Comparison of ENCODE assay signal across 11 mouse cellular contexts in genomic region chr16:18543151-18543829, GRCm38 (mm10). TPM values are rescaled to one million over a fixed set of nuclear protein-coding genes. Genes with fewer than 3 reads are reported as not detected.
DNase-seq lines count a peak whose midpoint lies in the region; ATAC-seq and TF ChIP-seq lines count a peak whose summit lies in the region.
"Had no signal": no experiment of that assay in that cellular context is flagged by ENCODE, and none has a peak within 500 bp of the region (broad histone marks: within the 10 kb centered on the region; RNA-seq: fewer than 3 reads in every experiment).

No protein-coding gene starts in this region.

- no peak overlapping the region for H3K4me2 ChIP-seq in hindbrain, embryonic 12.5 days (replicated peaks)
- H3K4me2 ChIP-seq in midbrain, embryonic 13.5 days (replicated peaks) = no peak overlapping the region
- no peak overlapping the region for H3K4me2 ChIP-seq in hindbrain, postnatal 0 days (ENCODE audit: low read depth, low read length)

- H3K36me3 ChIP-seq in hindbrain, embryonic 10.5 days = no peaks in the 10 kb centered on the region
- no peaks in the 10 kb centered on the region for H3K36me3 ChIP-seq in hindbrain, embryonic 12.5 days
- no peaks in the 10 kb centered on the region for H3K36me3 ChIP-seq in midbrain, embryonic 13.5 days
- no peaks in the 10 kb centered on the region for H3K36me3 ChIP-seq in midbrain, embryonic 10.5 days
- no peaks in the 10 kb centered on the region for H3K36me3 ChIP-seq in hindbrain, postnatal 0 days (ENCODE audit: insufficient read depth, low read length)

- no peaks in the 10 kb centered on the region for H3K27me3 ChIP-seq in hindbrain, embryonic 10.5 days (ENCODE audit: insufficient read depth, poor library complexity, severe bottlenecking)
- H3K27me3 ChIP-seq in hindbrain, embryonic 12.5 days = no peaks in the 10 kb centered on the region; the same call in 1 of the 2 replicates
- no peaks in the 10 kb centered on the region for H3K27me3 ChIP-seq in midbrain, embryonic 13.5 days
- no peaks in the 10 kb centered on the region for H3K27me3 ChIP-seq in midbrain, embryonic 10.5 days (ENCODE audit: low read depth, poor library complexity, severe bottlenecking)
- H3K27me3 ChIP-seq in hindbrain, postnatal 0 days (ENCODE audit: insufficient read depth, low read length) = no peaks in the 10 kb centered on the region

- no peak for TF ChIP-seq CTCF in hindbrain, postnatal 0 days (IDR thresholded peaks at IDR 0.05; ENCODE audit: low read depth)

- peaks cover 21% of the 10 kb centered on the region; the same call in 1 of the 2 replicates for H3K4me1 ChIP-seq in hindbrain, embryonic 10.5 days (replicated peaks)
- no peaks in the 10 kb centered on the region for H3K4me1 ChIP-seq in hindbrain, embryonic 12.5 days
- no peaks in the 10 kb centered on the region for H3K4me1 ChIP-seq in midbrain, embryonic 13.5 days (replicated peaks)
- peaks cover 7% of the 10 kb centered on the region; the same call in 1 of the 2 replicates for H3K4me1 ChIP-seq in midbrain, embryonic 10.5 days
- H3K4me1 ChIP-seq in hindbrain, postnatal 0 days (ENCODE audit: insufficient read depth, low read length) = 0 out of 2 replicates have a peak, but pooled peaks cover 7% of the 10 kb centered on the region

- no peaks in the 10 kb centered on the region for H3K9me3 ChIP-seq in hindbrain, embryonic 10.5 days
- no peaks in the 10 kb centered on the region for H3K9me3 ChIP-seq in hindbrain, embryonic 12.5 days (replicated peaks)
- no peaks in the 10 kb centered on the region for H3K9me3 ChIP-seq in midbrain, embryonic 13.5 days
- no peaks in the 10 kb centered on the region for H3K9me3 ChIP-seq in midbrain, embryonic 10.5 days (replicated peaks)
- no peaks in the 10 kb centered on the region for H3K9me3 ChIP-seq in hindbrain, postnatal 0 days (ENCODE audit: low read length)

- H3K9ac ChIP-seq in hindbrain, embryonic 12.5 days = no peak overlapping the region
- no peak overlapping the region for H3K9ac ChIP-seq in midbrain, embryonic 13.5 days (replicated peaks)
- no peak overlapping the region for H3K9ac ChIP-seq in hindbrain, postnatal 0 days (replicated peaks; ENCODE audit: low read length)

- peak overlapping the region; percentile 6 for H3K27ac ChIP-seq in hindbrain, embryonic 10.5 days
- H3K27ac ChIP-seq in hindbrain, embryonic 12.5 days = no peak overlapping the region
- H3K27ac ChIP-seq in midbrain, embryonic 13.5 days = no peak overlapping the region
- H3K27ac ChIP-seq in midbrain, embryonic 10.5 days (replicated peaks) = no peak overlapping the region; the same call in 1 of the 2 replicates
- H3K27ac ChIP-seq in hindbrain, postnatal 0 days = no peak overlapping the region

- no peak for DNase-seq in hindbrain, embryonic 10.5 days (ENCODE audit: low spot score)
- no peak for DNase-seq in midbrain, embryonic 10.5 days (ENCODE audit: low spot score)
- peak; percentile 51 to 68 for DNase-seq in adrenal gland, postnatal 36 days
- peak; percentile 52 for DNase-seq in hindbrain, postnatal 0 days (ENCODE audit: low spot score)
- no peak for DNase-seq in cerebellum, adult 9-10 months
- DNase-seq: cerebellum, adult 2 months had no signal

- WGBS in hindbrain, embryonic 10.5 days = 57% methylated on average over 8 of the region's 8 CpGs
- WGBS in hindbrain, embryonic 12.5 days = 45% methylated on average over 8 of the region's 8 CpGs
- 52% methylated on average over 8 of the region's 8 CpGs for WGBS in midbrain, embryonic 13.5 days
- 73% methylated on average over 8 of the region's 8 CpGs for WGBS in midbrain, embryonic 10.5 days
- WGBS in hindbrain, postnatal 0 days = 19% methylated on average over 8 of the region's 8 CpGs

- no peak for ATAC-seq in hindbrain, embryonic 12.5 days (ENCODE audit: low FRiP score)
- ATAC-seq in midbrain, embryonic 13.5 days = peak; percentile 43
- peak; percentile 66 for ATAC-seq in hindbrain, postnatal 0 days
- ATAC-seq in megakaryocyte, adult 5-6 weeks (ENCODE audit: poor library complexity, severe bottlenecking) = no peak

- no peak overlapping the region for H3K4me3 ChIP-seq in hindbrain, embryonic 10.5 days
- H3K4me3 ChIP-seq in hindbrain, embryonic 12.5 days = no peak overlapping the region
- H3K4me3 ChIP-seq in midbrain, embryonic 13.5 days (replicated peaks) = no peak overlapping the region
- H3K4me3 ChIP-seq in midbrain, embryonic 10.5 days = no peak overlapping the region
- H3K4me3 ChIP-seq in hindbrain, postnatal 0 days (ENCODE audit: low read length) = no peak overlapping the region
- H3K4me3 ChIP-seq: erythroblast, embryonic 14.5 days had no signal

RNA-seq across cellular contexts. Expression of gene Rtl10, which starts 44.6 kb away (rescaled TPM):
- 2.2 and 2.7 TPM in 2 replicates for polyA plus RNA-seq in hindbrain, embryonic 10.5 days (2016; fragmentation: Nextera tagmentation; extraction: Ambion mirVana)
- polyA plus RNA-seq in hindbrain, embryonic 12.5 days (2016; fragmentation: Nextera tagmentation; extraction: Ambion mirVana) = 2.3 and 2.9 TPM in 2 replicates
- polyA plus RNA-seq in midbrain, embryonic 13.5 days (2015; fragmentation: Nextera tagmentation; extraction: Ambion mirVana) = 3.9 and 4.5 TPM in 2 replicates
- polyA plus RNA-seq in midbrain, embryonic 10.5 days (2016; fragmentation: Nextera tagmentation; extraction: Ambion mirVana) = 2.1 and 2.4 TPM in 2 replicates
- 1 to 10 TPM; 4.4 to 5.6 TPM for total RNA-seq in adrenal gland, postnatal 36 days (2021)
- 11.0 and 12.4 TPM in 2 replicates for total RNA-seq in hindbrain, postnatal 0 days (2014; rRNA removed)
- polyA plus RNA-seq in hindbrain, postnatal 0 days (2015; fragmentation: Nextera tagmentation; extraction: Ambion mirVana) = 2.5 and 2.7 TPM in 2 replicates
- total RNA-seq in megakaryocyte, adult 5-6 weeks (2015) = 2.4 and 2.5 TPM in 2 replicates
- total RNA-seq in megakaryocyte, adult 5-6 weeks (2017) = 0.29 and 3.5 TPM in 2 replicates

RNA-seq across cellular contexts. Expression of gene Gnb1l, which starts 44.8 kb away (rescaled TPM):
- 16.8 and 19.5 TPM in 2 replicates for polyA plus RNA-seq in hindbrain, embryonic 10.5 days (2016; fragmentation: Nextera tagmentation; extraction: Ambion mirVana)
- polyA plus RNA-seq in hindbrain, embryonic 12.5 days (2016; fragmentation: Nextera tagmentation; extraction: Ambion mirVana) = 11.5 and 12.4 TPM in 2 replicates
- polyA plus RNA-seq in midbrain, embryonic 13.5 days (2015; fragmentation: Nextera tagmentation; extraction: Ambion mirVana) = 12.9 and 16.0 TPM in 2 replicates
- polyA plus RNA-seq in midbrain, embryonic 10.5 days (2016; fragmentation: Nextera tagmentation; extraction: Ambion mirVana) = 13.3 and 16.0 TPM in 2 replicates
- total RNA-seq in adrenal gland, postnatal 36 days (2021) = 1 to 10 TPM; 4.9 to 5.9 TPM
- total RNA-seq in hindbrain, postnatal 0 days (2014; rRNA removed) = 9.6 and 10.5 TPM in 2 replicates
- 16.9 and 18.0 TPM in 2 replicates for polyA plus RNA-seq in hindbrain, postnatal 0 days (2015; fragmentation: Nextera tagmentation; extraction: Ambion mirVana)
- total RNA-seq in megakaryocyte, adult 5-6 weeks (2015) = 1.7 and 4.6 TPM in 2 replicates
- total RNA-seq in megakaryocyte, adult 5-6 weeks (2017) = 0.20 and 3.5 TPM in 2 replicates

RNA-seq across cellular contexts. Expression of gene Tbx1, which starts 47.2 kb away (rescaled TPM):
- 11.3 and 15.3 TPM in 2 replicates for polyA plus RNA-seq in hindbrain, embryonic 10.5 days (2016; fragmentation: Nextera tagmentation; extraction: Ambion mirVana)
- 15.4 and 15.5 TPM in 2 replicates for polyA plus RNA-seq in hindbrain, embryonic 12.5 days (2016; fragmentation: Nextera tagmentation; extraction: Ambion mirVana)
- 0.34 and 0.71 TPM in 2 replicates for polyA plus RNA-seq in midbrain, embryonic 13.5 days (2015; fragmentation: Nextera tagmentation; extraction: Ambion mirVana)
- 0.97 and 1.7 TPM in 2 replicates for polyA plus RNA-seq in midbrain, embryonic 10.5 days (2016; fragmentation: Nextera tagmentation; extraction: Ambion mirVana)
- under 1 TPM in 1 of 2 experiments, not detected in 1; 0.20 TPM for total RNA-seq in adrenal gland, postnatal 36 days (2021)
- 0.37 and 4.0 TPM in 2 replicates for total RNA-seq in hindbrain, postnatal 0 days (2014; rRNA removed)
- 0.51 and 0.92 TPM in 2 replicates for polyA plus RNA-seq in hindbrain, postnatal 0 days (2015; fragmentation: Nextera tagmentation; extraction: Ambion mirVana)
- total RNA-seq in megakaryocyte, adult 5-6 weeks (2015) = not detected in 2 replicates
- not detected in 2 replicates for total RNA-seq in megakaryocyte, adult 5-6 weeks (2017)
- total RNA-seq: megakaryocyte progenitor cell, adult 5-6 weeks had no signal
- polyA plus RNA-seq: erythroblast, embryonic 14.5 days had no signal

Comparison
In these comparisons a context has a peak if more than half of its experiments do, and no peak if none do; other contexts are left out.
1. DNase-seq: peak in adrenal gland, postnatal 36 days (2 of 2) and hindbrain, postnatal 0 days (single experiment); none in hindbrain, embryonic 10.5 days (single experiment), midbrain, embryonic 10.5 days (single experiment) and cerebellum, adult 9-10 months (single experiment).
2. ATAC-seq: peak in midbrain, embryonic 13.5 days (single experiment) and hindbrain, postnatal 0 days (single experiment); none in hindbrain, embryonic 12.5 days (single experiment) and megakaryocyte, adult 5-6 weeks (single experiment).